Mouse (Mus musculus) stomach, postnatal 0 days (tissue): ENCODE measurements around the gene Gm5294.

Source experiments
- CTCF ChIP-seq: IDR thresholded peaks from 2 replicates; pipeline ENCODE4 v1.5.1; 2016; ENCODE audit warnings: antibody characterized with exemption, low read depth, mild to moderate bottlenecking, moderate library complexity
- EP300 ChIP-seq: optimal IDR thresholded peaks from 2 replicates; pipeline ENCODE3; 2016; ENCODE audit warnings: antibody characterized with exemption

DNA sequence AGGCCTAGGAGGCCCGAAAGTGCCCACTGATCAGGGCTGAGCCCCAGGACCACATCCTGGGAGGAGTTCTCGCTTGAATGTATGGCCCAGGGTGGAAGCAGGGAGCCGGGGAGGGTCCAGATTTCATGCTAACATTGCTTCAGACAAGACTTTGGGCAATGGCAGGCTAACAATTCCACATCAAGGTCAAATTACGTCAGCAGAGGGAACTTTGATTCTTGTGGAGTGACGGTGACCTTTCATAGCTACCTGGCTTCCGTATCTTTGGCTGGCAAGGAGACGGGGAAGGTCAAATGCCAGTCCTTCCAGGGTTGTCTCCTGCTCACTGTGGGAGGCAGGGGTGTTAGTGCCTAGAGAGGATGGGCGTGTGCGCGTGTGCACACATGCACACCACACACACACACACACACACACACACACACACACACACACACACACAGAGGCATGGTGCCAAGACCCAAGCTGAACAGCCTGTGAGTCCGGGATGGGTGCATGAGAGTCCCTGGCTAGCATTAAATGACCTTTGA, 28.9 kb upstream of the Gm5294 start:
- TF ChIP-seq CTCF: no peak
- TF ChIP-seq EP300: no peak
